Mouse (Mus musculus) kidney, postnatal 10 days (tissue): Measurements from ENCODE around the gene Aif1l.
"Not testable (repeated sequence)": the region's sequence is repeated elsewhere in the genome, so short reads cannot be mapped to it uniquely, and the experiment has no call there.

ENCODE experiments used
- DNase-seq: peaks from one replicate; pipeline ENCODE4 v3.0.0; 2021; ENCODE audit warnings: mixed read lengths

Aif1l gene

DNA sequence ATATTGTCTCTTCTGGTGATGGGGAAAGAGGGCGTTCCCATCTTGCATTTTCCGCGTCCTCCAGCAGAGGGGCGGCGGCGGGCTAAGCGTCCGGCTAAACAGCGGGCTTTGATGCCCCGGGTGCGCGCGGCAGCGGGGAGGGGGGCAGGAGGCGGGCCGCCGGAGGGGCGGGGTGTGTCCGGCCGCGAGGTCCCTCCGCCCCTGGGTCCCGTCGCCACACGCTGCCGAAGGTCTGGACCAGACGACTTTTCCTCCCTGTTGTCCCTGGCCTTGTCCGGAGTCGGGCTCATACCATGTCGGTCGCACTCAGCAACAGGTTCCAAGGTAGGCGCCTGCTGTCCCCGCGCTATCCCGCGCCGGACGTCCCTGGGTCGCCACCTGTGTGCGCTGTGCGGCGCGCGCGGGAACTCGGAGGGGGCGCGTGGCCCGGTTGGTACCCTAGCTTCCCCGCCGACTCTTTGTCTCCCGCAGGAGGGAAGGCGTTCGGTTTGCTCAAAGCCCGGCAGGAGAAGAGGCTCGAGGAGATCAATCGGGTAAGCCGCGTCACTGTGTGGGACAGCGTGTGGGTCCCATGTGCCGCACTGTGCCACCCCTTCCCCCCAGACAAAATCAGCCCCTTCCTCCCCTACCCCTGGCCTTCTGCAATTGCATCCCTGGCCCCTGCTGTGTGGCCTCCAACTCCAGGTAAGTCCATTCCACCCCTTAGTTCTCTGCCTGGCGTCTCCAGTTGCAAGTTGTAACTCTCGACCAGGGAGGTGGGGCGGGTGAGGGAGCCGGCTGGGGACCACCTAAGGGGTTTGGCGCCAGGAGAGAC, at the start of gene Aif1l:
Gene Aif1l, plus strand, starts transcription at position 82 of the 814 bp plus-strand sequence.
- DNase-seq: peak; percentile 90

- no peak for DNase-seq
Observed at GRCm38 (mm10) chr2:31900932-31901331, 49.0 kb upstream of the Aif1l start.

DNA sequence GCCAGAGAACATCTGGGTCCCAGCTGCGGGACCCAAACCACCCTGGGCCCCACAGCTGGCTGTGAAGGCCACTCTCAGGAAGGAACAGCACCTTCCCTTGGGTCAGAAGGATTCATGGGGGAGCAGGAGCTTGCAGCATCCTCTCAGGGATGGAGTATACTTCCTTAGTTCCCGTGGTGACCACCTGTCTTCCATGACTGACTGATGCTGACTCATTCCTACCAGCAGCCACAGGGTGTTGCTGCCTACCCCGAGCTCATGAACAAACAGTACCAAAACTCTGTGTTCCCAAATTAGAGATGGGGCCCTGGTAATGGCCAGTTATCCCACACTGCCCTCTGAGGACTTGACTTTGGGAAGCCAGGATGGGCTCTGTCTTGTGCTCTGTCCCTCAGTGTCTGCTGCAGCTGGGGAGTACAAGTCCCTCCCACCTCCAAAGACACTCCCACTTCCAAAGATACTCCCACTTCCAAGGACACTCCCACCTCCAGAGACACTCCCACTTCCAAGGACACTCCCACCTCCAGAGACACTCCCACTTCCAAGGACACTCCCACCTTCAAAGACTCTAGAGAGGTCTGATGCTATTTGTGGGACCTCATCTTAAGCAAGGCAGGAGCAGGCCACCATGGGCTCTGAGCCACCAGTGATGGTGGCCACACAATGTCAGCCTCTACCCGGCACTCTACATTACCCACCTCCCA, 48.1 kb upstream of the Aif1l start:
- DNase-seq: no peak

DNA sequence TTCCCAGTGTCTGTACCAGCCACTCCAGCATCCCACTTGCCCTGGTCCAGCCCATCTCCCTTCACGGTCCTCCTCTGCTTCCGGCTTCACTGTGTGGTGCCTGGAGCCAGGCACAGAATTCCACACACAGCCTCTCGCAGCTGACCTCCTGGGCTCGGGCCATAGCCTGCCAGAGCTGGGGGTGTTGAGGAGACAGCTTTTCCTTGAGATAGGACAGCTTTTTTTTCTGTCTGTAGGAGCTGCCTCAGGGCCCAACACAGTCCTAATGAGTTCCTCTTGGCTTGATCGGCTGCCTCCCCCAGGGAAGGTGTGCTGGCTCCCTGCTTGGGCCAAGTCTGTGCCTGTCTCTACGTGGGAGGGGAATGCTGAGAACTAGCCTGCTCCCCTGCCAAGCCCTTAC, 45.9 kb upstream of the Aif1l start:
- peak; percentile 58 for DNase-seq

DNA sequence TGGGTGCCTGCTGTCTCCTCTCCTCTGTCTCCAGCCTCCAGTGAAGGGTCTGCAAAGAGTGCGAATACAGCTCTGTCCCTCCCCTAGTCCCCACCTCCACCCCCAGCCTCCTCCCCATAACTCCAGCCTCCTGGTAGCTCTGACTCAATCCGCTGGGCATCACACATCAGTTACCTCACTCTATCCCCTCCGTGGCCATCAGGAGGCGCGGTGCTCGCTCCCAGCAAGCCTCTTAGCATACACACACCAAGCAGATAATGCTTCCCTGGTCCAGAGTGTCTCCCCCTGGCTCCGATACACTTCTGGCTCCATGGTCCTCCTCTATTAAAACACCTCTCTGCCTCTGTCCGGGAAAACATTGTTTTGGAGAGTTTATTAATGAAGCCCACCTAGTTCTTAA, 45.3 kb upstream of the Aif1l start:
- no peak for DNase-seq

- peak; percentile 31 for DNase-seq
Observed at GRCm38 (mm10) chr2:31905682-31906081, 44.3 kb upstream of the Aif1l start.

DNA sequence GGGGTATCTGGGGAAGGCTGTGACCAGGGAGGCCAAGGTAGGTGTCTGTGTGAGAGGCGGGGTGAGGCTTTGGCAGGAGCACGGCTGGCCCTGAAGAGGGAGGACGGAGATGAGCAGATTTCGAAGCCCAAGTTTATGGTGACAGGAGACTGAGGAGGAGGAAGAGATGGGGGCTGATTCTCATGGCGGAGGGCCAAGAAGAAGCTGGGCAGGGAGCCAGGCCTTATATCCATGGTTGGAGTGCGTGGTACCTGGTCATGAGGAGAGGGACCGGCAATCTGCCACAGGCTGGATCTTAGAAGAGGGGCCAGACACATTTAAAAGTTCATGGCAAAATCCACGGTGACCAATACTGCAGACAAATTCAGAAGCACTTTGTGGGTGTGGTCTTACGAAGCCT, 43.5 kb upstream of the Aif1l start:
- DNase-seq: no peak

DNA sequence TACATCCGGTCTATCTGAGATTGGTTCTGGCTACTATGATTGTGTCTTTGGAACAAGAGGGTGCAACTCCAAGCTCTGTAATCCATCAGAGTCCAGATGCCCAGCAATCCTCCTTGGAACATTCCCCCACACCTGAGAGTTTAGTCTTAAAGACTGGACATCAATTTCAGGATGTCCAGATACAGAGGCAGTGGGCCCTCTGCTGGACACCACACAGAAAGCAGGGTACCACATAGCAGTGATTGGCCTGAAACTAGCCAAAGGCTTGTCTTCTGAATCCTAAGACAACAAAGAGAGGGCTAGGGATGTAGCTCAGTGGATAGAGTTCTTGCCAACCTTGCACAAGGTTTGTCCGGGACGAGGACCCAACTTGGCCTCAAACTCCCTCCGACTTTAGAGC, 37.4 kb upstream of the Aif1l start:
- DNase-seq: peak; percentile 62

DNA sequence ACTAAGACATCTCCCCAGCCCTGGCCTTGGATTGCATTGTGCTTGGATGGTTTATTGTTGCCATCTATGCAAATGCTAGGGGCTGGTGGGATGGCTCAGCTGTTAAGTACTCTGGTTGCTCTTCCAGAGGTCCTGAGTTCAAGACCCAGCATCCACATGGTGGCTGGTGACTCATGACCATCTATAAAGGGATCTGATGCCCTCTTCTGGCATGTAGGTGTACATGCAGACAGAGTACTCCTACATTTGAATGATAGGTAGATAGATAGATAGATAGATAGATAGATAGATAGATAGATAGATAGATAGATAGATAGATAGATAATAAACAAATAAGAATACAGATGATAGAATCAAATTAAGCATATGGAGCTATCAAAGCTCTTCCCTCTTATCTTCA, 35.7 kb upstream of the Aif1l start:
- DNase-seq: not testable (repeated sequence)

GRCm38 (mm10) chr2:31915112-31915511, 34.8 kb upstream of the Aif1l start:
- DNase-seq: peak; percentile 91

DNA sequence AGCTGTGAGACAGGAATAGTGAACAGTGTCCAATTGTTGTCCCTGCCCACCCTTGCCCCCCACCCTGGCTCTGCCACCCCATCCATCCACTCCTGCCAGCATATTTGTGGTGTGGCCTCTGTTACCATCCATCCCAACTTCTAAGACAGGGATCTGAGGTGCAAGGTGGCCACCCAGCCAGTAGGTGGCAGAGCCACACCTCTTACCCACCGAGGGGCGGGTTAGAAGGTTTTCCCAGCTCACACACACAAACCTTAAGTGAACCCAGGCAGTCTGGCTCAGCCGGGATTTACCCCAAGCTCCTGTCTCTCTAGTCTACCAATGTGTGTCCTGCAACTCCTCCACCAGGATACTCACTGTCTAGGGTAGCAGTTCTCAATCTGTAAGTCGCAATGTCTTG, 32.3 kb upstream of the Aif1l start:
- DNase-seq: peak; percentile 65

- DNase-seq: no peak
Observed at GRCm38 (mm10) chr2:31923645-31924044, 26.3 kb upstream of the Aif1l start.

GRCm38 (mm10) chr2:31924811-31925210, 25.1 kb upstream of the Aif1l start:
- peak; percentile 88 for DNase-seq

DNA sequence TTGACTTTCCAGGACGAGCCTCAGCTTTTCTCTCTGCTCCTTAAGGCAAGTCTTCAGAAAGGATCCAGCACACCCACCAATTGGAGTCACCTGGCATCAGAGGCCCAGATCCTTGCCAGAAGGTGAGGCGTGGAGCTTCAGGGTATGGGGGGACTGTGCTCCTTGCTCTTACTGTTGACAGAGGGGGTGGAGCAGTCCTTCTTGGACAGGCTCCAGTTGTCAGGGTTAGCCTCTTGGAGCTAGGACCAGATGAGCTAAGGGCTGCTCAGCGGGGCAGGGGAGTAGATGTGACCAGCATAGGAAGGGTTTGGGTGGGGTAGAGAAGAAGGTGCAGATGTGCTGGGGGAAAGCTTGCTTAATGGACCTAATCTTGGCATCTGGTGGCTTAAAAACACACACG, 24.0 kb upstream of the Aif1l start:
- DNase-seq: no peak

GRCm38 (mm10) chr2:31929664-31930063, 20.3 kb upstream of the Aif1l start:
- no peak for DNase-seq

DNA sequence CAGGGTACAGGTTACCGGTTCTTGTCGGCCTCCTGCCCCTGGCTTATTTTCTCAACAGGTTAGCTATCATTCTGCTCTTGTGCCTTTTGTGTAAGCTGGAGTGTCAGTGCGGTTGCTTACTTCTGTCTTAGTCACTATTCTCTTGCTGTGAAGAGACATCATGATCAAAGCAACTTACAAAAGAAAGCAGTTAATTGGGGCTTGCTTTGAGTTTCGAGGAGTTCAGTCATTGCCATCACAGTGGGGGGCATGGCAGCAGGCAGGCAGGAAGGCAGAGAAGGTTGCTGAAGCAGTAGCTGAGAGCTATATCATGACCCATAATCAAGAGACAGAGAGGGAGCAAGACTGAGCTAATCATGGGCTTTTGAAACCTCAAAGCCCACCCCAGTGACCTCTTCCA, 15.4 kb upstream of the Aif1l start:
- DNase-seq: no peak

DNA sequence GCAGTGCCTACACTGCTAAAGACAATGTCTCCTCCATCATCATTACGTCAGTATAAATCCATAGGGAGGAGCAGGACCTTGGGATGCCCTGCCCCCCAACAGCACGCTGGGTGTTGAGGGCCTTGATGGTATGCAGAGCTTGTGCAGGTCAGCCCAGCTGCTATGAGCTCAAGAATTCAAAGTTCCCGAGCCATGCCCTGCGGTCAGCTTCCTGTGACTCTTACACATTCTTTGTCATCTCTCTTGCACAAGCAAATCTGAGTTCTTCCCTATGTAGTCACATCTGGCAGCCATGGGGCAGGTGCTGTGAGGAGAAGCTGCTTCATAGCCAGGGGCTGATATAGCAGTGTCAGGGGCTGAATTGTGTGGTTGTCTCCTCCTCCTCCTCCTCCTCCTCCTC, 14.9 kb upstream of the Aif1l start:
- DNase-seq: no peak

DNA sequence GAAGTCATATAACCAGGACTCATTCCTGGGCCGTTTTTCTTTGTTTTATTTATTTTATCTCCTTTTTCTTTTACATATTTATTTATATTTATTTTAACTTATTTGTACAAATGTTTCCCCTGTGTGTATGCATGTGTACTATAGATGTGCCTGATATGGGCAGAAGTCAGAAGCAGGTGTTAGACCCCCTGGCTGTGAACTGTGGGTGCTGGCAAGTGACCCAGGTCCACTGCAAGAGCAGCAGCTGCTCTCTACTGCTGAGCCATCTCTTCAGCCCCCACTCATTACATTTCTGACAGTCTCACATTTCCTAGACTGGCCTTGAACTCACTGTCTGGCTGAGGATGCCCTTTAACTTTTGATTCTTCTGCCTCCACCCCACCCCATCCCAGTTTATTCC, 11.6 kb upstream of the Aif1l start:
- DNase-seq: no peak

DNA sequence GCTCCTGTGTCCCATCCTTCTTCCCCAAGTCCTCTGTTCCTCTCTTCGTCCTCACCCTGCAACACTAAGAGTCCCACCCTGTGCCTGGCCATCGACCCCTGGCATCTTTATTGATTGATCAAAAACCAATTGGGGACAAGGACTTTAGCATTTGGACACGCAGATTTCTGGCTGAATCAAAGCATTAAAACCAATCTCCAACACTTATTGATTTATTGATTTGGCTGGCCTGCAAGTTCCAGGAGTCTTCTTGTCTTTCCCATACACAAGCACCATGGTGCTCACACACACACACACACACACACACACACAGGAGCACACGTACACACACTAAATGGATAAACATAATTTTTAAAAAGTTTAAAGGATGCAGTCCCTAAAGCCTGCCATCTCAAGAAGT, 6.9 kb upstream of the Aif1l start:
- no peak for DNase-seq

GRCm38 (mm10) chr2:31945580-31945979, 4.4 kb upstream of the Aif1l start:
- DNase-seq: no peak

DNA sequence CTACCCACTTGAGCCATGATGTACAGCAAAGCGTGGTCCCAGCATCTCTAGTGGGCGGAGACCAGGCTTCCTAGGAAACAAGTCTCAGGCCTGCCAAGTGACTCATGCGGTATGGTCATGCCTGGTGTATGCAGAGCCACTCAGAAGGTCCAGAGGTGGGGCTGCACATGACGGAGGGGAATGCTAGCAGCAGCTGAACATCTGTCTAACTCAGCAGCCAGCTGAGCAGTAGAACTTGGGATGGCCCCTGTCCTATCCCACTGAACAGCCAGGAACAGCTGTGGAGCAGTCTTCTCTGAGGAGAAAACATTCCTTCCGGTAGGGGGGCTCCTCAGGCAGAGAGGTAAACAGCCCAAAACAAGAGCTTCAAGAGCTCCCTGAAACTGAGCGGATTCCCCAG, 1.5 kb upstream of the Aif1l start:
- DNase-seq: peak; percentile 56

DNA sequence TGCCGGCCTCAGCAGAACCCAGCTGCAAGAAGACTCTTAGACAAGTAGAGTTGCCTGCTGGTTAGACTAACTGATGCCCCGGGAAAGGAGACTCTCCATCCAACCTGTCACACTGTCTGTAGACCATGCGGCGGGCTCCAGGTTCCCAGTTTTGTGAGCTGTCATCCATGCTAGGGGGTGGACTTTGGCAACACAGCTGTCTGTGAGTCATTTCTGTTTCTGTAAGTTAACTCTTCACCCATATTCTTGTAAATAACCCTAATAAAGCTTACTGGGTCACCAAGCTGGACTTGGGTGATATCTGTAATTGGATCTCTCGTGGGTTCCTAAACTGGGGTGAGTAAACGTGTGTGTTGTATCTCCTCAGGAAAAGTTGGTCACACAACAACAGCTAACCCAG, 1.1 kb upstream of the Aif1l start:
- no peak for DNase-seq

DNA sequence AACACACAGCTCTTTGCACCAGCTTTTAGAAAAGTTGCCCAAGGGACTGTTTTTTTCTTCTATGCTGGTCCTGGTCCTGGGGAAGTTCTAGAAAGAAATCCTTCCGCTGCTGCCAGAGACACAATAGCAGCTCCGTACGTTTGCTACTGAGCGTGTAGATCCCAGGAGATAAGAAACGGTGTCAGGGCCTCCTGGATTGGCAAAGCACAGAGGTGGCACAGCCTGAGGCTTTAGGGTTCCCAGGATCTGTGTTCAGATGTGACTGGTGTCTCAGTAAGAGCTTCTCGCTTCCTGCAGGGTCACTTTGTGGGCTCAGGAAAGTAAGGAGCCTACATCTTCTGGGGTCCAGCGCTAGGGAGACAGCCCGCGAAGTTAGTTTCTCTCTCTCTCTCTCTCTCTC, 1.0 kb downstream of the Aif1l start:
- peak; percentile 17 for DNase-seq

DNA sequence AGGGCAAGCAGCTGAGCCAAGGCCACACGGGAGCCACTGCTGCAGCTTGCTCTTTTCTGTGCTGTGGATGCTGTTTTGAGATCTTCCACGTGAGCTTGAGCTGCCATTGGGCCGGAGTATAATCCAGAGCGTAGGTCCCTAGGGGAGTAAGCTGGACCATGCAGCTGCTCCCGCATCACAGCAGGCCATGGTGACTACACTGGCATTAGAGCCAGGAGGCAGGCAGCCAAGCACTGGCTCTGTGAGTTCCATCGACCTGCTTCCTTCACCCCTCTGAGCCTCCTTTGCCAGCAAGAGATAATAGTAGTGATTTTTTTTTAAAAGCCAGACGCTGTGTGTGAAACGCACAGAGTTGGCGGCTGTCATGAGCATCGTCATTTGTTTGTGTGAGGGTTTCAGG, 2.3 kb downstream of the Aif1l start:
- DNase-seq: peak; percentile 12

DNA sequence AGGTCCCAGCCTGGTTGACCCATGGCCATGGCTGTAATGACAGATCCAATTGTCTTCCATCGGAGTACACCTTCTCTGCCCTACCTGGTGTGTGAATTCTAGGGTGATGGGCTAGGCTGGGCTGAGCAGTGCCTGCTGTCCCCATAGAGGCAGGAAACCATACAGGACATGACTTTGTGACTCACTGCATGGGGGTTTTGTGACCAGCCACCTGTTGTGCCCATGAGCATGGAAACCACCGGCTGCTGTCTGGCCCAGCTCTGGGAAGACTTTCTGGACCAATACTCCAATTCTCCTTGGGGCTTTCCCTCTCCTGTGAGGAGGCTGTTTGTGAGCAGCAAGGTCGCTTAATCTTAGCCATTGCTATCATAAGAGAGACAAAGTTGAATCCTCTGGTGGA, 2.8 kb downstream of the Aif1l start:
- DNase-seq: peak; percentile 15
